Mouse (Mus musculus) forebrain, embryonic 16.5 days (tissue): ENCODE results near the gene Gpr26. TPM values are rescaled to one million over a fixed set of nuclear protein-coding genes. Genes with fewer than 3 reads are reported as not detected.
A peak's percentile ranks its signal among the peaks of the same experiment; 100 is the strongest.

Experiments
- ATAC-seq: fragments of 200-750 bp; cut with Nextera tagmentation; 2 replicates; pipeline ENCODE4 v1.8.0; 2017; ENCODE audit warnings: mild to moderate bottlenecking, moderate library complexity
- H3K27ac ChIP-seq: fragments of 300-500 bp; sonication (generic); 2 replicates; pipeline ENCODE4 v1.5.1; 2014; ENCODE audit warnings: low read length, control low read depth
- H3K27me3 ChIP-seq: fragments of 300-500 bp; sonication (generic); replicated peaks from 2 replicates; pipeline ENCODE4 v1.6.1; 2014; ENCODE audit warnings: low read length; ENCODE audit not compliant: control insufficient read depth, insufficient read depth
- H3K36me3 ChIP-seq: fragments of 300-500 bp; sonication (generic); 2 replicates; pipeline ENCODE4 v1.6.1; 2014; ENCODE audit not compliant: control insufficient read depth, insufficient read depth
- H3K4me1 ChIP-seq: fragments of 300-500 bp; sonication (generic); replicated peaks from 2 replicates; pipeline ENCODE4 v1.6.1; 2014; ENCODE audit warnings: low read length; ENCODE audit not compliant: control insufficient read depth, insufficient read depth
- H3K4me2 ChIP-seq: fragments of 300-500 bp; sonication (generic); 2 replicates; pipeline ENCODE4 v1.6.1; 2014; ENCODE audit warnings: mild to moderate bottlenecking, low read length, control low read depth
- H3K4me3 ChIP-seq: fragments of 300-500 bp; sonication (generic); replicated peaks from 2 replicates; pipeline ENCODE4 v1.5.1; 2014; ENCODE audit warnings: mild to moderate bottlenecking, low read length, control low read depth
- H3K9ac ChIP-seq: fragments of 300-500 bp; sonication (generic); replicated peaks from 2 replicates; pipeline ENCODE4 v1.6.1; 2014; ENCODE audit warnings: low read depth, low read length, control low read depth
- H3K9me3 ChIP-seq: fragments of 300-500 bp; sonication (generic); 2 replicates; pipeline ENCODE4 v1.6.1; 2016; ENCODE audit warnings: low read length; ENCODE audit not compliant: control insufficient read depth
- WGBS: fragments of 180-500 bp; shearing (Covaris S2); extraction: QIAGEN DNeasy Blood & Tissue Kit; methylation state at CpG from one replicate; pipeline ENCODE4 v1.1.7; 2014; 5-methylcytosine and 5-hydroxymethylcytosine counted together
- polyA plus RNA-seq: library from polyadenylated mRNA; unstranded; fragments of >200 nt; fragmentation: Nextera tagmentation; extraction: Ambion mirVana; gene quantifications from 2 replicates; pipeline ENCODE4 v1.2.1, GENCODE M21; 2015

Gene Gpr26
- polyA plus RNA-seq, 1 experiment from 2014 or later = 3.1 TPM

- peak overlapping the region; percentile 20 for H3K4me3 ChIP-seq
- no peak overlapping the region for H3K9ac ChIP-seq
- H3K27me3 ChIP-seq = peaks cover 24% of the 10 kb centered on the region
- H3K4me2 ChIP-seq = peak overlapping the region; percentile 70
- no peaks in the 10 kb centered on the region for H3K36me3 ChIP-seq
- H3K9me3 ChIP-seq = no peaks in the 10 kb centered on the region
- H3K27ac ChIP-seq = no peak overlapping the region
- H3K4me1 ChIP-seq = peaks cover 20% of the 10 kb centered on the region
- 45% methylated on average over 3 of the region's 3 CpGs for WGBS
- no peak for ATAC-seq
Observed at GRCm38 (mm10) chr7:131970255-131970654, 4.0 kb downstream of the Gpr26 start.

GRCm38 (mm10) chr7:131975867-131976266 is 9.6 kb downstream of the Gpr26 start:
- no peak overlapping the region for H3K9ac ChIP-seq
- H3K4me2 ChIP-seq = no peak overlapping the region
- H3K4me1 ChIP-seq = peaks cover 8% of the 10 kb centered on the region; the same call in 1 of the 2 replicates
- ATAC-seq = no peak; the same call in 1 of the 2 replicates
- no peaks in the 10 kb centered on the region for H3K27me3 ChIP-seq
- 28% methylated on average over 6 of the region's 6 CpGs for WGBS
- H3K4me3 ChIP-seq = no peak overlapping the region
- no peaks in the 10 kb centered on the region for H3K9me3 ChIP-seq
- no peak overlapping the region for H3K27ac ChIP-seq
- H3K36me3 ChIP-seq = no peaks in the 10 kb centered on the region

GRCm38 (mm10) chr7:131978609-131979008 is 12.3 kb downstream of the Gpr26 start:
- no peak overlapping the region for H3K9ac ChIP-seq
- no peak overlapping the region for H3K4me3 ChIP-seq
- no peaks in the 10 kb centered on the region for H3K27me3 ChIP-seq
- no peak overlapping the region for H3K27ac ChIP-seq
- peaks cover 8% of the 10 kb centered on the region; the same call in 1 of the 2 replicates for H3K4me1 ChIP-seq
- WGBS = 54% methylated on average over 11 of the region's 11 CpGs
- no peaks in the 10 kb centered on the region for H3K9me3 ChIP-seq
- no peaks in the 10 kb centered on the region for H3K36me3 ChIP-seq
- H3K4me2 ChIP-seq = no peak overlapping the region
- ATAC-seq = no peak; the same call in 1 of the 2 replicates

DNA sequence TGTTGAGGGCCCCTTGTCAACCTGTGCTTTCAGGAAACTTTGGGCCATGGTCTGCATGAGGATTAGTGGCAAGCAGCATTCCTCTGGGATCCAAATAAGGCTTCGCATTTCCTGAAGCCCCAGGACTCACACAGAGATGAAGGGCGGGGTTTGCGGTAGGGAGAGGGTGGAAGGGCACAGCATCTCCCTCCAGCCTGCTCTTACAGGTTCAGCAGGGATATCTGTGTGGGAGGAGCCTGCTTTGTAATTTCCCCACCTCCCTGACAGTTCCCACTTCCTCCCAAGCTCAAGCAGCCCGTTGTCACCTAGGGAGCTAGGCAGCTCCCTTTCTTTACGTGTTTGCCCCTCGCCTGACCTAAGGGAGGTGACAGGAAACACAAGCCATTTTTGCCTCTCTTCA is 22.8 kb downstream of the Gpr26 start:
- no peak for ATAC-seq
- no peaks in the 10 kb centered on the region for H3K36me3 ChIP-seq

GRCm38 (mm10) chr7:131992226-131992625 is 26.0 kb downstream of the Gpr26 start:
- Histone ChIP-seq H3K4me3 (no peak overlapping the region), H3K4me2 (no peak overlapping the region), H3K9me3 (no peaks in the 10 kb centered on the region), H3K9ac (no peak overlapping the region), H3K36me3 (no peaks in the 10 kb centered on the region), H3K4me1 (no peaks in the 10 kb centered on the region), H3K27ac (no peak overlapping the region), H3K27me3 (no peaks in the 10 kb centered on the region)
- WGBS = 66% methylated on average over 1 of the region's 1 CpGs
- ATAC-seq = no peak

More for the DNA sequence above, 22.8 kb downstream of the Gpr26 start:
- WGBS = 34% methylated on average over 6 of the region's 6 CpGs
- no peaks in the 10 kb centered on the region for H3K9me3 ChIP-seq
- H3K4me2 ChIP-seq = no peak overlapping the region
- H3K27me3 ChIP-seq = no peaks in the 10 kb centered on the region
- no peak overlapping the region for H3K4me3 ChIP-seq
- peaks cover 8% of the 10 kb centered on the region for H3K4me1 ChIP-seq
- no peak overlapping the region for H3K27ac ChIP-seq
- no peak overlapping the region for H3K9ac ChIP-seq

DNA sequence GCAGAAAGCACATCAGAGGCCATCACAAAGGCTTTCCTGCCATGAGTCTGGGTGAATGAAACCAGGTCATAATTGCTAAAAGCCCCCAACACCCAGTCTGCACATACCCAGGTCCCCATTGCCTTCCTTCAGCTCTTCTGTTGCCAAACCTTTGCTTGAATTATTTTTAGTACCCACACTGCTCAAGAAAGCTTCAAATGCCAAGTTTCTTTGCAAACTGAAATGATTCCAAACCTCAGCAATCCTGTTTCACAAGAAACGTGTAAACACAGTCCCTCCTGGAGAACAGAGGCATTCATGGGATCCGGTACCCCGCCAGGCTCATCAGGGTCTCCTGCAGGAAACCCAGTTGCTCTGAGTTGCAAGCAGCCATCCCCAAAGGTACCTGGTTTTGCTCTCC is 26.6 kb downstream of the Gpr26 start:
- no peaks in the 10 kb centered on the region for H3K4me1 ChIP-seq
- no peaks in the 10 kb centered on the region for H3K27me3 ChIP-seq
- H3K36me3 ChIP-seq = no peaks in the 10 kb centered on the region
- H3K4me3 ChIP-seq = no peak overlapping the region
- H3K9ac ChIP-seq = no peak overlapping the region
- H3K9me3 ChIP-seq = no peaks in the 10 kb centered on the region
- no peak overlapping the region for H3K27ac ChIP-seq
- no peak for ATAC-seq
- H3K4me2 ChIP-seq = no peak overlapping the region
- 67% methylated on average over 3 of the region's 3 CpGs for WGBS

GRCm38 (mm10) chr7:132005996-132006696 is 39.9 kb downstream of the Gpr26 start:
- no peaks in the 10 kb centered on the region for H3K9me3 ChIP-seq
- no peaks in the 10 kb centered on the region for H3K36me3 ChIP-seq
- no peaks in the 10 kb centered on the region for H3K27me3 ChIP-seq
- no peak overlapping the region for H3K9ac ChIP-seq
- H3K4me1 ChIP-seq = no peaks in the 10 kb centered on the region
- WGBS = 34% methylated on average over 14 of the region's 14 CpGs
- no peak for ATAC-seq
- no peak overlapping the region for H3K27ac ChIP-seq
- H3K4me2 ChIP-seq = no peak overlapping the region
- no peak overlapping the region for H3K4me3 ChIP-seq

- no peak for ATAC-seq
- 80% methylated on average over 7 of the region's 7 CpGs for WGBS
- no peak overlapping the region for H3K4me3 ChIP-seq
Observed at GRCm38 (mm10) chr7:132009002-132009401, 42.7 kb downstream of the Gpr26 start.

DNA sequence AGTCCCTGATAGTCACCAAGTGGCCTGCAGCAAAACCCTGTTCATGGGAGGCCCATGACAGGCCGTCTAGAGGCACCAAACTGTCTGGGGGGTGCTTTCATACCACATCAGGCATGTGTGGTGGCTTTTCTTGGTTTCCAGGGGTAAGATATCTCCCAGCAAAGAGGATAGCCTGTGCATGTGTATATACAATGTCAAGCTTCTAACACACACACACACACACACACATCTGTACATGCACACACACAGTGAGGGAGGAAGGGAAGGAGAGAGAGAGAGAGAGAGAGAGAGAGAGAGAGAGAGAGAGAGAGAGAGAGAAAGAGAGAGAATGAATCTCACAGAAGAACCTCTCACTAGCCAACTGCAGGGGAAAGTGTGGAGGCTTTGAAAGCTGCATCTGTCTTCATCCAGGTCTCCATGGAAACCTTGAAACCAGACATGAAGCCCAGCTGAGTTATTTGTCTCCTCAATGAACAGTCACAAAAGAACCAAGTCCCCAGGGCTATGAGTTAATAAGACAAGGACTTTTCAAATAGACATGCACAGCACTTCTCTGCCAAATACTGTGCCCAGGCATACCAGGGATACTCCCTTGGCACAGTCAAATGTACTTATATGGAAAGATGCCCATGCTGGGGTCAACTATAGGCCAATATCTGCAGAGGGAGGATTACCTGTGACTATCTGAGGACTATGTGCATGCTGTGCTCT is 46.9 kb downstream of the Gpr26 start:
- Histone ChIP-seq H3K27ac (no peak overlapping the region), H3K4me2 (no peak overlapping the region), H3K4me3 (no peak overlapping the region), H3K4me1 (peaks cover 12% of the 10 kb centered on the region), H3K9ac (no peak overlapping the region), H3K27me3 (no peaks in the 10 kb centered on the region), H3K36me3 (no peaks in the 10 kb centered on the region), H3K9me3 (no peaks in the 10 kb centered on the region)
- peak; percentile 80 for ATAC-seq
- 12% methylated on average over 1 of the region's 1 CpGs for WGBS

More at GRCm38 (mm10) chr7:132009002-132009401, 42.7 kb downstream of the Gpr26 start:
- Histone ChIP-seq H3K36me3 (no peaks in the 10 kb centered on the region), H3K27me3 (no peaks in the 10 kb centered on the region), H3K9me3 (no peaks in the 10 kb centered on the region), H3K27ac (no peak overlapping the region), H3K4me2 (no peak overlapping the region), H3K4me1 (peaks cover 12% of the 10 kb centered on the region), H3K9ac (no peak overlapping the region)
